Mouse (Mus musculus) liver, adult 2 months (tissue): ENCODE measurements at regions not wholly inside any gene's neighbourhood (a gene's known extent, or its start where the extent isn't known, plus 50 kb on each side); places are given as distances from the start of the nearest gene placed in this dataset.

Source experiments
- CTCF ChIP-seq: fragments of 200-500 bp; IDR thresholded peaks from 2 replicates; pipeline ENCODE4 v1.5.1; 2011; ENCODE audit warnings: low read depth, low read length, control low read depth
- POLR2A ChIP-seq: fragments of 200-500 bp; IDR thresholded peaks from 2 replicates; pipeline ENCODE4 v1.6.1; 2011; ENCODE audit warnings: low read length, control low read depth; ENCODE audit not compliant: insufficient read depth; ENCODE audit errors: extremely low read depth

GRCm38 (mm10) chr3:91543714-91544113, 453.1 kb upstream of the 9130204L05Rik start:
- TF ChIP-seq POLR2A (no peak), CTCF (no peak)
